Mouse (Mus musculus) megakaryocyte, adult 5-6 weeks (primary cell): Measurements from ENCODE around the gene Fam155a. TPM values are rescaled to one million over a fixed set of nuclear protein-coding genes. Genes with fewer than 3 reads are reported as not detected.

Experiments used
- ATAC-seq: 2 replicates; pipeline ENCODE4 v1.8.0; 2016; ENCODE audit warnings: mild to moderate bottlenecking, inconsistent platforms; ENCODE audit not compliant: poor library complexity, severe bottlenecking
- total RNA-seq, 2 experiments: library from RNA; stranded (forward) in 1 of 2; stranded (reverse) in 1 of 2; fragments of 153-499, 151-499 nt in 1 of 2; fragments of 221-1000, 200-1000 nt in 1 of 2; gene quantifications; 2 replicates each; pipeline versions ENCODE4 v1.2.3 to v1.2.4; 2015 to 2017

Gene Fam155a
- total RNA-seq, 2 experiments from 2014 or later: not detected

GRCm38 (mm10) chr8:9188616-9189015, 582.3 kb downstream of the Fam155a start:
- ATAC-seq: no peak

- no peak for ATAC-seq
Measured at GRCm38 (mm10) chr8:9185200-9185599, 585.8 kb downstream of the Fam155a start.

- ATAC-seq: no peak
Measured at GRCm38 (mm10) chr8:9182461-9182860, 588.5 kb downstream of the Fam155a start.

GRCm38 (mm10) chr8:9180686-9181315, 590.2 kb downstream of the Fam155a start:
- ATAC-seq: no peak

GRCm38 (mm10) chr8:9176974-9177373, 594.0 kb downstream of the Fam155a start:
- no peak for ATAC-seq

GRCm38 (mm10) chr8:9174865-9175565, 595.9 kb downstream of the Fam155a start:
- no peak for ATAC-seq

GRCm38 (mm10) chr8:9171848-9172247, 599.1 kb downstream of the Fam155a start:
- ATAC-seq: no peak

GRCm38 (mm10) chr8:9167995-9168394, 603.0 kb downstream of the Fam155a start:
- no peak for ATAC-seq

GRCm38 (mm10) chr8:9161606-9162005, 609.4 kb downstream of the Fam155a start:
- no peak for ATAC-seq

GRCm38 (mm10) chr8:9159322-9159721, 611.6 kb downstream of the Fam155a start:
- no peak for ATAC-seq

- ATAC-seq: no peak
Measured at GRCm38 (mm10) chr8:9158652-9159051, 612.3 kb downstream of the Fam155a start.

GRCm38 (mm10) chr8:9157141-9157781, 613.7 kb downstream of the Fam155a start:
- peak; percentile 49; the same call in 1 of the 2 replicates for ATAC-seq

Other genes starting within 250 kb of the Fam155a start
- gene Gm10217, start 93.1 kb upstream of the Fam155a start, total RNA-seq (2015): not detected in 2 replicates
- not detected in 2 replicates for gene Gm10217, start 93.1 kb upstream of the Fam155a start, total RNA-seq (2017)
- gene Lig4, start 206.5 kb upstream of the Fam155a start, total RNA-seq (2015): 1.7 and 2.2 TPM in 2 replicates
- 1.0 and 1.1 TPM in 2 replicates for gene Lig4, start 206.5 kb upstream of the Fam155a start, total RNA-seq (2017)
- gene Abhd13, start 206.5 kb upstream of the Fam155a start, total RNA-seq (2015): 15.2 and 15.8 TPM in 2 replicates
- gene Abhd13, start 206.5 kb upstream of the Fam155a start, total RNA-seq (2017): 18.0 and 20.5 TPM in 2 replicates
- 23.1 and 26.8 TPM in 2 replicates for gene Tnfsf13b, start 235.3 kb upstream of the Fam155a start, total RNA-seq (2015)
- 6.2 and 9.1 TPM in 2 replicates for gene Tnfsf13b, start 235.3 kb upstream of the Fam155a start, total RNA-seq (2017)